Mouse (Mus musculus) midbrain, embryonic 15.5 days (tissue): ENCODE measurements at regions not wholly inside any gene's neighbourhood (a gene's known extent, or its start where the extent isn't known, plus 50 kb on each side); places are given as distances from the start of the nearest gene placed in this dataset.

Experiments
- ATAC-seq: fragments of 200-750 bp; cut with Nextera tagmentation; replicated peaks from 2 replicates; pipeline ENCODE4 v1.8.0; 2017; ENCODE audit warnings: moderate TSS enrichment
- H3K27ac ChIP-seq: fragments of 300-500 bp; sonication (generic); 2 replicates; pipeline ENCODE4 v1.5.1; 2015; ENCODE audit warnings: mild to moderate bottlenecking, inconsistent platforms
- H3K27me3 ChIP-seq: fragments of 300-500 bp; sonication (generic); replicated peaks from 2 replicates; pipeline ENCODE4 v1.6.1; 2015; ENCODE audit warnings: inconsistent platforms
- H3K36me3 ChIP-seq: fragments of 300-500 bp; sonication (generic); replicated peaks from 2 replicates; pipeline ENCODE4 v1.6.1; 2015; ENCODE audit warnings: inconsistent platforms
- H3K4me1 ChIP-seq: fragments of 300-500 bp; sonication (generic); 2 replicates; pipeline ENCODE4 v1.6.1; 2015; ENCODE audit warnings: inconsistent platforms
- H3K4me2 ChIP-seq: fragments of 300-500 bp; sonication (generic); 2 replicates; pipeline ENCODE4 v1.6.1; 2015; ENCODE audit warnings: inconsistent platforms, mild to moderate bottlenecking, moderate library complexity
- H3K4me3 ChIP-seq: fragments of 300-500 bp; sonication (generic); 2 replicates; pipeline ENCODE4 v1.5.1; 2015; ENCODE audit warnings: mild to moderate bottlenecking, inconsistent platforms
- H3K9ac ChIP-seq: fragments of 300-500 bp; sonication (generic); 2 replicates; pipeline ENCODE4 v1.6.1; 2015; ENCODE audit warnings: mild to moderate bottlenecking, inconsistent platforms
- H3K9me3 ChIP-seq: fragments of 300-500 bp; sonication (generic); 2 replicates; pipeline ENCODE4 v1.6.1; 2016; ENCODE audit warnings: inconsistent platforms
- WGBS: fragments of 180-500 bp; shearing (Covaris S2); methylation state at CpG from one replicate; pipeline ENCODE4 v1.1.7; 2015; ENCODE audit warnings: mixed read lengths; 5-methylcytosine and 5-hydroxymethylcytosine counted together

GRCm38 (mm10) chr10:37221730-37222129, 83.0 kb upstream of the Marcks start:
- no peak for ATAC-seq
- H3K4me2 ChIP-seq, result no peak overlapping the region
- H3K27me3 ChIP-seq, result no peaks in the 10 kb centered on the region
- WGBS, result 85% methylated on average over 6 of the region's 6 CpGs
- no peaks in the 10 kb centered on the region for H3K4me1 ChIP-seq
- no peak overlapping the region for H3K27ac ChIP-seq
- no peaks in the 10 kb centered on the region for H3K9me3 ChIP-seq
- no peaks in the 10 kb centered on the region for H3K36me3 ChIP-seq
- no peak overlapping the region for H3K9ac ChIP-seq
- no peak overlapping the region for H3K4me3 ChIP-seq

DNA sequence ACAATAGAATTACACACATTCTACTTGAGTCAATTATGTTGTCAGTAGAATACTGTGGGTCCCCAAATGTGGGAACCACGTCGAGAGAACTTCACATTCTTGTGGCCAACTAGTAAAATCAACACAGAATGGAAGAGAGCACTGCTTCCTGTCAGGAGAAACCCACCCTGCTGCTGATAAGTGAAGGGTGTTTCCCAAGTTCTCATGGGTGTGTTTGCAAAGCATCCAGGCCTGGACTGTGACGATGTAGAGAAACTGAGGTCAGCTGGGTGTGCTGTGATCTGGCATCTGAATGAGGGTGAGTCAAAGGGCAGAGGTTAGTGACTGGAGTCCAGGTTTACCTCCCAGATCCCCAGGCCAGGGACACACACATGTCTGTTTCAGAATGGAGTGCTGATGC, 81.7 kb upstream of the Marcks start:
- H3K9ac ChIP-seq, result no peak overlapping the region
- H3K27me3 ChIP-seq, result no peaks in the 10 kb centered on the region
- 86% methylated on average over 3 of the region's 3 CpGs for WGBS
- H3K4me2 ChIP-seq, result no peak overlapping the region
- no peak overlapping the region for H3K27ac ChIP-seq
- H3K36me3 ChIP-seq, result no peaks in the 10 kb centered on the region
- no peaks in the 10 kb centered on the region for H3K9me3 ChIP-seq
- ATAC-seq, result no peak
- H3K4me3 ChIP-seq, result no peak overlapping the region
- no peaks in the 10 kb centered on the region for H3K4me1 ChIP-seq

DNA sequence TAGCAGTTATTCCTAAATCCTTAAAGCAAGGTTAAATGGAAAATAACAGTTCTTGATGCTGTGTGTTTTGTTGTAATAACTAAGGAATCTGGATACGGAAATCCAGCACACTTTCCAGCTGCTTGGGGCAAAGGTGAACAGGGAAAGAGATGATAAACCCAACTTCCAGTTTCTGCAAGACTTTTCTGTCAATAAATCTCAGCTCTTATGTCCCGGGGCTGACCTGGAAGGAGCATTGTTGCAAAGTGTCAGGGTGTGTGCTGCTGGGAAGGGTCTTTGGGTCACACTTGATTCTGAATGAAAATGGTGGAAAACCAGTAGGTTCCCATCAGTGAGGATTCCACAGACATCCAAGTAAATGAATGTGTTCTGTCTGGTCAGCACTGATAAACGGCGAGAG, 81.2 kb upstream of the Marcks start:
- H3K4me3 ChIP-seq, result no peak overlapping the region
- WGBS, result 82% methylated on average over 4 of the region's 4 CpGs
- no peak overlapping the region for H3K9ac ChIP-seq
- no peaks in the 10 kb centered on the region for H3K9me3 ChIP-seq
- ATAC-seq, result no peak
- H3K36me3 ChIP-seq, result no peaks in the 10 kb centered on the region
- H3K27me3 ChIP-seq, result no peaks in the 10 kb centered on the region
- no peak overlapping the region for H3K27ac ChIP-seq
- H3K4me1 ChIP-seq, result no peaks in the 10 kb centered on the region
- H3K4me2 ChIP-seq, result no peak overlapping the region

- no peak overlapping the region for H3K4me3 ChIP-seq
- no peak overlapping the region for H3K27ac ChIP-seq
- H3K4me1 ChIP-seq, result no peaks in the 10 kb centered on the region
- WGBS, result 90% methylated on average over 1 of the region's 1 CpGs
- no peak overlapping the region for H3K9ac ChIP-seq
- ATAC-seq, result no peak
- no peaks in the 10 kb centered on the region for H3K27me3 ChIP-seq
- H3K4me2 ChIP-seq, result no peak overlapping the region
- no peaks in the 10 kb centered on the region for H3K36me3 ChIP-seq
- H3K9me3 ChIP-seq, result no peaks in the 10 kb centered on the region
Observed at GRCm38 (mm10) chr10:37219381-37219780, 80.7 kb upstream of the Marcks start.

- no peak overlapping the region for H3K9ac ChIP-seq
- no peaks in the 10 kb centered on the region for H3K9me3 ChIP-seq
- no peaks in the 10 kb centered on the region for H3K4me1 ChIP-seq
- H3K4me2 ChIP-seq, result no peak overlapping the region
- 37% methylated on average over 5 of the region's 5 CpGs for WGBS
- no peaks in the 10 kb centered on the region for H3K36me3 ChIP-seq
- no peak overlapping the region for H3K27ac ChIP-seq
- no peaks in the 10 kb centered on the region for H3K27me3 ChIP-seq
- no peak for ATAC-seq
- H3K4me3 ChIP-seq, result no peak overlapping the region
Observed at GRCm38 (mm10) chr10:37214656-37215055, 75.9 kb upstream of the Marcks start.

DNA sequence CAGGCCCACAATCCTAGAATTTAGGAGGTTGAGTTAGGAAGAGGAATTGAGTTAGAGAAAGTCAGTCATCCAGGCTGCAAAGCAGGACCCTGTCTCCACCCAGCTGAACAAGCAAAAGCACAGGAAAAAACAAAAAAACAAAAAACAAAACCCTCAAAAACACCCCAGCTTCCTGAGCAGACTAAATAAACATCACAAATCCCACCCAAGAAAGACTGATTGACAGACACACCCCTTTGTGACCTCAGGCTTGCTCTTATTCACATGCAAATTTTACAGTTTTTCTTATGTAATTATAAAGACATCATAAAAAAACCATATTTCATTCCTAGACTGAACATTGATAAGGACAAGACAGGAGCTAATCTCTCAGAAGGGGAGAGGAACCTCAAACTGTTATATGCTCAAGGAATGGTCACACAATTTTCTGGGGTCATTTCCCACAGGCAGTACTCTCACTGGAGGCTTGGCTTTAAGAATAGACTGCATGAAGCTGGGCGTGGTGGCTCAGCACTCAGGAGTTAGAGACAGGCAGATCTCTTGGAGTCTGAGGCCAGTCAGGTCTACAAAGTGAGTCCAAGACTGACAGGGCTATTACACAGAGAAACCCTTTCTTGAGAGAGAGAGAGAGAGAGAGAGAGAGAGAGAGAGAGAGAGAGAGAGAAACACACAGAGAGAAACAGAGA, 73.8 kb upstream of the Marcks start:
- WGBS, result 37% methylated on average over 1 of the region's 1 CpGs
- no peak for ATAC-seq

DNA sequence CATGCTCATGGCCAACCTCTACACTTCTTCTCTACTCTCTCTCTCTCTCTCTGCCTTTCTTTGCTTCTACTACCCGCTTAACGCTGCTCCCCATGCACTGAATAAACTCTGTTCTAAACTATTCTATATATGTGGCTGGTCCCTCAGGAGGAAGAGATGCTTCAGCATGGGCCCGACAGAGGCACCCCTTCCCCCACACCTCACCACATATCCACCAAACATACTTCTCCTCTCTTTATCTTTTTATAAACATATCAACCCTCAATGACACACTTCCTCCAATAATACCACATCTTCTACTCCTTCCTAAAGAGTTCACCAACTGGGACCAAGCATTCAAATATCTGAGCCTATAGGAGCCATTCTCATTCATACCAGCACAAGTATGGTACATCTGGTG, 72.6 kb upstream of the Marcks start:
- no peak for ATAC-seq
- Histone ChIP-seq H3K4me1 (no peaks in the 10 kb centered on the region), H3K36me3 (no peaks in the 10 kb centered on the region), H3K4me2 (no peak overlapping the region), H3K4me3 (no peak overlapping the region), H3K27me3 (no peaks in the 10 kb centered on the region), H3K27ac (no peak overlapping the region), H3K9ac (no peak overlapping the region), H3K9me3 (no peaks in the 10 kb centered on the region)
- WGBS, result 93% methylated on average over 3 of the region's 3 CpGs

More for the DNA sequence above, 73.8 kb upstream of the Marcks start:
- Histone ChIP-seq H3K27me3 (no peaks in the 10 kb centered on the region), H3K4me3 (no peak overlapping the region), H3K9me3 (no peaks in the 10 kb centered on the region), H3K4me1 (no peaks in the 10 kb centered on the region), H3K4me2 (no peak overlapping the region), H3K9ac (no peak overlapping the region), H3K27ac (no peak overlapping the region), H3K36me3 (no peaks in the 10 kb centered on the region)

- H3K27ac ChIP-seq, result no peak overlapping the region
- 97% methylated on average over 1 of the region's 1 CpGs for WGBS
Observed at GRCm38 (mm10) chr10:37210223-37210622, 71.5 kb upstream of the Marcks start.

GRCm38 (mm10) chr10:37206986-37207385, 68.3 kb upstream of the Marcks start:
- no peak for ATAC-seq
- no peaks in the 10 kb centered on the region for H3K36me3 ChIP-seq
- no peak overlapping the region for H3K9ac ChIP-seq
- no peaks in the 10 kb centered on the region for H3K9me3 ChIP-seq
- no peak overlapping the region for H3K4me2 ChIP-seq
- H3K27me3 ChIP-seq, result no peaks in the 10 kb centered on the region
- no peak overlapping the region for H3K27ac ChIP-seq
- no peak overlapping the region for H3K4me3 ChIP-seq
- no peaks in the 10 kb centered on the region for H3K4me1 ChIP-seq
- WGBS, result 76% methylated on average over 1 of the region's 1 CpGs

More at GRCm38 (mm10) chr10:37210223-37210622, 71.5 kb upstream of the Marcks start:
- no peaks in the 10 kb centered on the region for H3K36me3 ChIP-seq
- H3K4me2 ChIP-seq, result no peak overlapping the region
- ATAC-seq, result no peak
- no peaks in the 10 kb centered on the region for H3K27me3 ChIP-seq
- no peaks in the 10 kb centered on the region for H3K9me3 ChIP-seq
- H3K9ac ChIP-seq, result no peak overlapping the region
- no peak overlapping the region for H3K4me3 ChIP-seq
- no peaks in the 10 kb centered on the region for H3K4me1 ChIP-seq

DNA sequence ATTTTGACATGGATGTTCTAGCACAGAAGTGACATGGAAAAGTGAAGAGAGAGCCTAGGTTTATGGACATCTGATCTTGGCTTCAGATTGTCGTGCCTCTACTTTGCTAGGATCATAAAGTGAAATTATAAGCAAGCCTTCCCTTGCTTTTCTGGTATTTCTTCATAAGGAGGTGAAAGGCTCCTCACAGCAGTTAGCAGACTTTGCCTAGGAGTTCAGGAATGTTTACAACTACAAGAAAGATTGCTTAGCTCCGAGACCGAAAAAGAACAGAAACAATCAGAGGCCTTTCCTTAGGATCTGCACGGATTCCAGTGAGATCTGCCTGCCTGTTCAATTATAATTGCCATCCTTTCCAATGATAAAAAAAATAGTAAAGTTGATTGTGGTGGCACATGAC, 67.8 kb upstream of the Marcks start:
- 84% methylated on average over 4 of the region's 4 CpGs for WGBS
- no peak for ATAC-seq

DNA sequence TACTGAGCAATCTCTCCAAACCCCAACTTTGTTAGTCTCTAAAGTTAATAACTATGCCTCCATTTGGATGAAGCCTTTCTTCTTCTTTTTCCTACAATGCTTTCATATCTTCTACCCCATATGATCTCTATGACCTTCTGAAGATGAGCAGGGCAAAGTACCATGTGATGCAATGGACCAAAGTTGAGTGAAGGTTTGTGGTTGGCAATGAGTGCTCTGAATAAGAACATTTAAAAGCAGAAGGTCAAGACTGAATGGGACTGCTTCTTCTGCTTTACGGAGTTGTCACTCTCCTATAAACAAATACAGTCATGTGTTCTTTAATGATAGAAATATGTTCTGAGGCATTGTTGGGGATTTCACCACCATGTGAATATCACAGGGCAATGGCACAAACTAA, 65.0 kb upstream of the Marcks start:
- H3K27me3 ChIP-seq, result no peaks in the 10 kb centered on the region
- H3K36me3 ChIP-seq, result no peaks in the 10 kb centered on the region
- no peaks in the 10 kb centered on the region for H3K9me3 ChIP-seq
- H3K9ac ChIP-seq, result no peak overlapping the region
- no peak overlapping the region for H3K4me2 ChIP-seq
- no peak overlapping the region for H3K27ac ChIP-seq
- no peak for ATAC-seq
- WGBS, result 100% methylated on average over 1 of the region's 1 CpGs
- H3K4me3 ChIP-seq, result no peak overlapping the region
- no peaks in the 10 kb centered on the region for H3K4me1 ChIP-seq

More for the DNA sequence above, 67.8 kb upstream of the Marcks start:
- Histone ChIP-seq H3K9me3 (no peaks in the 10 kb centered on the region), H3K4me1 (no peaks in the 10 kb centered on the region), H3K4me3 (no peak overlapping the region), H3K27me3 (no peaks in the 10 kb centered on the region), H3K9ac (no peak overlapping the region), H3K4me2 (no peak overlapping the region), H3K27ac (no peak overlapping the region), H3K36me3 (no peaks in the 10 kb centered on the region)

GRCm38 (mm10) chr10:37194798-37195453, 56.2 kb upstream of the Marcks start:
- no peak overlapping the region for H3K27ac ChIP-seq
- H3K36me3 ChIP-seq, result no peaks in the 10 kb centered on the region
- 92% methylated on average over 13 of the region's 13 CpGs for WGBS
- H3K9me3 ChIP-seq, result no peaks in the 10 kb centered on the region
- H3K4me2 ChIP-seq, result no peak overlapping the region
- ATAC-seq, result no peak
- H3K4me3 ChIP-seq, result no peak overlapping the region
- H3K4me1 ChIP-seq, result no peaks in the 10 kb centered on the region
- no peaks in the 10 kb centered on the region for H3K27me3 ChIP-seq
- no peak overlapping the region for H3K9ac ChIP-seq

- ATAC-seq, result no peak
- WGBS, result 90% methylated on average over 15 of the region's 15 CpGs
Observed at GRCm38 (mm10) chr10:37194131-37194797, 55.5 kb upstream of the Marcks start.

More at GRCm38 (mm10) chr10:37194131-37194797, 55.5 kb upstream of the Marcks start:
- Histone ChIP-seq H3K9me3 (no peaks in the 10 kb centered on the region), H3K4me3 (no peak overlapping the region), H3K27ac (no peak overlapping the region), H3K4me2 (no peak overlapping the region), H3K27me3 (no peaks in the 10 kb centered on the region), H3K9ac (no peak overlapping the region), H3K36me3 (no peaks in the 10 kb centered on the region), H3K4me1 (no peaks in the 10 kb centered on the region)
